Mouse (Mus musculus) ES-Bruce4 (cell line): ENCODE measurements around the gene Slco2a1.

Source experiments
- EP300 ChIP-seq: IDR thresholded peaks from 2 replicates; pipeline ENCODE4 v1.6.1; 2011; ENCODE audit warnings: low read depth, low read length; ENCODE audit not compliant: insufficient read depth
- POLR2A ChIP-seq: IDR thresholded peaks from one replicate; pipeline ENCODE4 v1.8.1; 2011; ENCODE audit warnings: low read length; ENCODE audit not compliant: insufficient read depth

- no peak for TF ChIP-seq POLR2A
- TF ChIP-seq EP300, result no peak
These were observed 49.8 kb downstream of the Slco2a1 start for GRCm38 (mm10) chr9:103038266-103038665.
